Mouse (Mus musculus) frontal cortex, postnatal 10 days (tissue): ENCODE measurements around the gene Syt1.

Experiments used
- DNase-seq, 2 experiments: peaks; one replicate each; pipeline ENCODE4 v3.0.0; 2022; ENCODE audit warnings: low spot score in 2 of 2, mixed read lengths in 1 of 2

Gene Syt1

GRCm38 (mm10) chr10:109010241-109011193 lies at the start of gene Syt1:
Gene Syt1, minus strand, starts transcription at chr10:109010982.
- DNase-seq: peak; percentile 89

- DNase-seq: no peak
Measured at GRCm38 (mm10) chr10:109056500-109056899, 45.7 kb upstream of the Syt1 start.

- DNase-seq: no peak
Measured at GRCm38 (mm10) chr10:109047537-109047936, 36.8 kb upstream of the Syt1 start.

- DNase-seq: no peak
Measured at GRCm38 (mm10) chr10:109046988-109047387, 36.2 kb upstream of the Syt1 start.

- DNase-seq: peak; percentile 39 to 46
Measured at GRCm38 (mm10) chr10:109011226-109012165, 714 bp upstream of the Syt1 start.

GRCm38 (mm10) chr10:109009831-109010230 lies 951 bp downstream of the Syt1 start:
- DNase-seq: no peak

- DNase-seq: no peak
Measured at GRCm38 (mm10) chr10:109008456-109008855, 2.3 kb downstream of the Syt1 start.

- no peak for DNase-seq
Measured at GRCm38 (mm10) chr10:109003482-109003881, 7.3 kb downstream of the Syt1 start.

GRCm38 (mm10) chr10:108987250-108987649 lies 23.5 kb downstream of the Syt1 start:
- DNase-seq: no peak

GRCm38 (mm10) chr10:108979660-108980059 lies 31.1 kb downstream of the Syt1 start:
- DNase-seq: peak; percentile 26 to 63

GRCm38 (mm10) chr10:108954952-108955351 lies 55.8 kb downstream of the Syt1 start:
- no peak for DNase-seq

- no peak for DNase-seq
Measured at GRCm38 (mm10) chr10:108952182-108952581, 58.6 kb downstream of the Syt1 start.

GRCm38 (mm10) chr10:108936838-108937430 lies 73.8 kb downstream of the Syt1 start:
- no peak for DNase-seq

- DNase-seq: no peak
Measured at GRCm38 (mm10) chr10:108930299-108930698, 80.5 kb downstream of the Syt1 start.

GRCm38 (mm10) chr10:108929676-108930075 lies 81.1 kb downstream of the Syt1 start:
- DNase-seq: no peak

- no peak for DNase-seq
Measured at GRCm38 (mm10) chr10:108905264-108905663, 105.5 kb downstream of the Syt1 start.

- no peak for DNase-seq
Measured at GRCm38 (mm10) chr10:108904371-108904770, 106.4 kb downstream of the Syt1 start.

GRCm38 (mm10) chr10:108896529-108896928 lies 114.3 kb downstream of the Syt1 start:
- no peak for DNase-seq

- no peak for DNase-seq
Measured at GRCm38 (mm10) chr10:108893288-108893687, 117.5 kb downstream of the Syt1 start.

GRCm38 (mm10) chr10:108892441-108892840 lies 118.3 kb downstream of the Syt1 start:
- DNase-seq: no peak

GRCm38 (mm10) chr10:108889084-108889483 lies 121.7 kb downstream of the Syt1 start:
- no peak for DNase-seq

GRCm38 (mm10) chr10:108886781-108887180 lies 124.0 kb downstream of the Syt1 start:
- DNase-seq: no peak
